Mouse (Mus musculus) megakaryocyte-erythroid progenitor cell, adult 5 weeks (primary cell): ENCODE results near the gene Ilvbl. TPM values are rescaled to one million over a fixed set of nuclear protein-coding genes. Genes with fewer than 3 reads are reported as not detected.

ENCODE experiments used
- polyA plus RNA-seq: library from polyadenylated mRNA; stranded (reverse); fragments of >175 nt; gene quantifications from 2 replicates; pipeline ENCODE4 v1.2.3, GENCODE M21; 2012

Ilvbl gene
- 26.4 and 27.4 TPM in 2 replicates for polyA plus RNA-seq

GRCm38 (mm10) chr10:78574250-78575104 lies at the start of gene Ilvbl:
TSS of gene Ilvbl (plus strand) at chr10:78574346.

DNA sequence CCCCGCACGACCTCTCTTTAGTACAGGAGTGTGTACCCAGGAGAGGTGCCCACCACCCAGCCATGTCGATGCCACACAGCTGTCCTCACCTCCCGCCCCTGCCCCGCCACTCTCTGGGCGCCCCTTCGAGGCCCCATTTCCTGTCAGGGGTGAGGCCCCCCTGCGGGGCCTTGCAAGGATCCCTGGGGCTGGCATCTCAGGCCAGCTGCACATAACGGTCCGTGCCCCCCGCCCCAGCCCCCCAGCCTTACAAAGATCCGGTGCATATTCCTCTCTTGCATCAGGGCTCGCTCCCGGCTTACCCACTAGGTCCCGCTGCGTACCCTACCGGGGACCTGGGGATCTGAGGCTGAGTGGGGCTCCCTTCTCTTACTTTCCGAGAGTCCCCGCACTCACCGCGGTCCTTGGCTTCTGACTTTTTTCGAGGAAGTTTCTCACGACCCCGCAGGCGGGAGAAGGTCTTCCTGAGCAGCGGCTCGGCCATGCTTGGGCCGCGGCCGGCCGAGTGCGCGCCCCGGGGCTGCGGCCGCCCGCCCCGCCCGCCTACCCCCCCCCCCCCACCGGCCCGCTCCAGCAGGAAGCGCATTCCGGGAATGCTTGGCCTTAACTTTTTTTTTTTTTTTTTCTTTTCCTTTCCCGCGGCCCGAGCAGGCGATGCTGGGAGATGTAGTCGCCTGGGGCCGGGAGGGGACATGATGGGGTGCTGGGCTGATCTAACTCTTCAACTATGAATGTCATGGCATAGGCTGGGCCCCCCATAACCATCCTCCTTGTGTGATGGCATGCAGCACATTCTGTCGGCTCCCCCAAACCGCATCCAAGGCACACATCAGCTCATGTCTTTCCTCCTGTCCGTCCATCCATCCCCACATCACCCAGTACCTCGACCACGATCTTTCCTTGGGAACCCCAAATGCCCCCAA lies 17.5 kb downstream of the Ilvbl start, which contains the start of gene Syde1:
Gene Syde1, minus strand, starts transcription at position 559 of the 923 bp plus-strand sequence.

GRCm38 (mm10) chr10:78617974-78618373 lies 43.8 kb downstream of the Ilvbl start, which contains the start of gene Olfr1357:
TSS of gene Olfr1357 (minus strand) at chr10:78618074.

Other genes with a start within 250 kb of the Ilvbl start
- gene Agpat3, start 221.9 kb upstream of the Ilvbl start, polyA plus RNA-seq = 13.4 and 16.8 TPM in 2 replicates
- 251 and 342 TPM in 2 replicates for gene Rrp1, start 161.3 kb upstream of the Ilvbl start, polyA plus RNA-seq
- gene Cstb, start 148.7 kb upstream of the Ilvbl start, polyA plus RNA-seq = 37.3 and 44.0 TPM in 2 replicates
- gene Pdxk, start 109.4 kb upstream of the Ilvbl start, polyA plus RNA-seq = 15.1 and 19.1 TPM in 2 replicates
- not detected in 2 replicates for gene Olfr1358, start 56.9 kb upstream of the Ilvbl start, polyA plus RNA-seq
- gene Syde1, start 17.6 kb downstream of the Ilvbl start, polyA plus RNA-seq = 2.2 and 3.5 TPM in 2 replicates
- gene Olfr1357, start 43.7 kb downstream of the Ilvbl start, polyA plus RNA-seq = not detected in 2 replicates
- not detected in 2 replicates for gene Casp14, start 143.9 kb downstream of the Ilvbl start, polyA plus RNA-seq
- not detected in 2 replicates for gene Ccdc105, start 178.7 kb downstream of the Ilvbl start, polyA plus RNA-seq
- gene Slc1a6, start 206.2 kb downstream of the Ilvbl start, polyA plus RNA-seq = not detected in 2 replicates